Mouse (Mus musculus): ENCODE results near the gene Nfia.

The Nfia gene

GRCm38 (mm10) chr4:98104911-98105702 is 332.6 kb downstream of the Nfia start:
- DNase-seq (ENCODE audit: low read depth), result no peak

DNA sequence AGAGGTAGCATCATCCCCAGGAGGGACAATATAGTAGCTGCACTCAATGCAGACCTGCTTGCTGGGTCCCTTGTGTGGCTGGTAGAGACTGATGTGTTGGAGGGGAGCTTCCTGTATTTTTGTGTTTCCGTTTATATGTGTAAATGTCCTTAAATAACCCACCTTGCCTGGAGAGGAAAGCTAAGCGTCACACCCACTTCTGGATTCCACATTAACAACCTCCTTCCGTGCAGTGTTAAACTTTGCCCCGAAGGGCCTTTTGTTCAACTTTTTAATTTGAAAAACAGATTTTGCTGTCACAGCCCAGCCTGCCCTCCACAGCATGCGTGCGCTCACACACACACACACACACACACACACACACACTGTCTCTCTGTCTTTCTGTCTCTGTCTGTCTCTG is 333.4 kb downstream of the Nfia start:
- no peak for DNase-seq (ENCODE audit: low read depth)

- no peak for DNase-seq (ENCODE audit: low read depth)
Observed at GRCm38 (mm10) chr4:98106445-98107092, 334.0 kb downstream of the Nfia start.

GRCm38 (mm10) chr4:98107093-98107453 is 334.5 kb downstream of the Nfia start:
- DNase-seq (ENCODE audit: low read depth), result no peak

DNA sequence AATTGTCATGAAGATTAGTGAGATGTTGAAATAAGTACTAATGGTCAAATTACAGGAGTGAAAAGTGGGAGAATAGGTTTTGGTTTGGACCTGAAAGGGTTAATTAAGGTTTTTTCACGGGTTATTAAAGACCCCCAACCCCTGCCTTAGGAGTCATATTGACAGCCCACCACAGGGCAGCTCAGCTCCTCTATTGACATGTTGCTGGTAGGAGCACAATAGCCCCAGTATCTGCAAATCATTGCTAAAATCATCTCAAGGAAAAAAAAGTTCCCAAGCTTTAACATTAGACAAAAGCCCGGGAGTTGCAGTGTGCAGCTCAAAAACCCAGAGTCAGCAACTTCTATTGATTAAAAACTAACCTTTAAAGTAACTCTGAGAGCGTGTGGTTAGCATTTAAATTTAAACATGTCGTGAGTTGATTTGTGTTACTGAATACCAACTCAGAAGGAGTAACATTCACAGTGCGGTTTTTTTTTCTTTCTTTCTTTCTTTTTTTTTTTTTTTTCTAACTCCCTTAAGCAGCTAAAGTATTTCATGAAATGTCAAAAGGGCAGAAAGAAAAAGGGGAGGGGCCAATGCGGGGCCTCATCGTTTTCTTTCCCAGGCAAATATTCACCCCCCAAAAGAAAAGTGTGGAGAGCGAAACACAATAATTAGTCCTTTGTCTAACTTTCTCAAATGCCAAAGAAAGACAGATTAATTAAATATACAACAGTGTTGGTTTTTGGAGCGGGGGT is 335.6 kb downstream of the Nfia start:
- no peak for DNase-seq (ENCODE audit: low read depth)

- DNase-seq (ENCODE audit: low read depth), result no peak
Observed at GRCm38 (mm10) chr4:98108676-98109016, 336.1 kb downstream of the Nfia start.

GRCm38 (mm10) chr4:98109064-98109463 is 336.5 kb downstream of the Nfia start:
- DNase-seq (ENCODE audit: low read depth), result no peak

- no peak for DNase-seq (ENCODE audit: low read depth)
Observed at GRCm38 (mm10) chr4:98109911-98110310, 337.4 kb downstream of the Nfia start.

DNA sequence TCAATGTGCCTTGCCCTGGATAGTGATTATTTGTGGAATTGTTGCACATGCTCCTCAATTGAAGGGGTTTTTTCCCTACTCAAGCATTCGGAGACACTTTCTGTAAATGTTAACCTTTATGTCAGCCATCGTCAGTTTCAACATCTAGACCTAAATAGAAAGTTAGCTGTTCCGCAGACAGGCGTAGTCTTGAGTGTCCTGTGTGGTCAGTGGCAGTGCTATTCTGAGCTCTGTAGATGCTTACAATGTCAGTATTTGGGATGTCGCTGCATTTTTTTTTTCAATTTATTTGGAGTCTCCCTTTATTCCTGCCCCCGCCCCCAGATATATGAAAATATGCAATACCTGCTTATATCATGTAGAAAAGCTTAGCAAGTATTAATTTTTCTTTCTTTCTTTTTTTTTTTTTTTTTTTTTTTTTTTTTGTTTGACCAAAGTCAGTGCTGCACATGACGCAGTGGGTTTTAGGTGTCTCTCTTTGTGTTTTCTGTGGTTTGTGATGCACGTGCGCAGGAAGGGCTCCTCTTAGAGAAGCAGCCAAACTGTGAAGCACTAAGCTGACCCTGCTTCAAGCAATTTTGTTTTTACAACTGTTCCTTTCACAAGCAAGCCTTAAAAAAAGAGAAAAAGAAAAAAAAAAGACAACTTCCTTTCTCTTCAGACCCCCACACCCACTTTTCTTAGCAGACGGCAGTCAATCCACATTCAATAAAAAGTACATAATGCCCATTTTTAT is 340.9 kb downstream of the Nfia start:
- no peak for DNase-seq (ENCODE audit: low read depth)

- DNase-seq (ENCODE audit: low read depth), result no peak
Observed at GRCm38 (mm10) chr4:98114966-98115365, 342.4 kb downstream of the Nfia start.

DNA sequence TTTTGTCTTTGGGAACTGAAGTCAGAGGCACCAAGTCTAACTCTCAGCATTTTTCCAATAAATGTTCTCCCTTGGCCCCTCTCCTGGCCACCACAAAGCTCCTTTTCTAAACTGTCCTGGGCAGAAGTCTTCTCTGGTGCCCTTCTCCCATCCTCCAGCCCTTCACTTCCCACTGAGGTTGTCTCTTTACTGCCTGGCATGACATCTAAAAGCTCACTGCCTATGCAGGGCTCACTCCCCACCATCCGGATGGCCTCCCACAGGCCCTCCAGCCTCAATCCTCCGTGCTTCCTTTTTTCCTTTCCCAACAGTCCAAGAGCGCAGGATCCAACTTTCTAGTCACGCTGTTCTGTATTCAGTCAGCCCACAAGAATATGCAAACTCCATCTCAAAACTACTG is 342.9 kb downstream of the Nfia start:
- DNase-seq (ENCODE audit: low read depth), result no peak

- DNase-seq (ENCODE audit: low read depth), result no peak
Observed at GRCm38 (mm10) chr4:98116046-98116445, 343.5 kb downstream of the Nfia start.

DNA sequence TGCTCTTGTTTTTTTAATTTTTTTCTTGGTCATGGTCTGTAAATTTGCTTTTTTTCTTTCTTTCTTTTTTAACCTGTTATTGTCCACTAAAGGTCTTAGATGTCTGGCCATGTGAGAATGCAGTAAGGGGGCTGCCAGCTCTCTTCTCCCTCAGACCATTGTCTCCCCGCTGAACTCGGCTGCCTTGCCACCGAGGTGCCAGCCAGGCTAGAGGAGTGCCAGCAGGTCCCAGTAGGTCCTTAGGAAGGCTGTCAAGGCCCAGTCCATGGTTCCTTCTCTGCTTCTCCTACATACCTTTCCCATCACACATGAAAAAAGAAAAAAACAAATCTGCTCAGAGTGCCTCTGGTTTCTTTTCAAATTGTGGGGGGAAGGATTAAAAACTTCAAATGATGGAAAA is 345.6 kb downstream of the Nfia start:
- no peak for DNase-seq (ENCODE audit: low read depth)

DNA sequence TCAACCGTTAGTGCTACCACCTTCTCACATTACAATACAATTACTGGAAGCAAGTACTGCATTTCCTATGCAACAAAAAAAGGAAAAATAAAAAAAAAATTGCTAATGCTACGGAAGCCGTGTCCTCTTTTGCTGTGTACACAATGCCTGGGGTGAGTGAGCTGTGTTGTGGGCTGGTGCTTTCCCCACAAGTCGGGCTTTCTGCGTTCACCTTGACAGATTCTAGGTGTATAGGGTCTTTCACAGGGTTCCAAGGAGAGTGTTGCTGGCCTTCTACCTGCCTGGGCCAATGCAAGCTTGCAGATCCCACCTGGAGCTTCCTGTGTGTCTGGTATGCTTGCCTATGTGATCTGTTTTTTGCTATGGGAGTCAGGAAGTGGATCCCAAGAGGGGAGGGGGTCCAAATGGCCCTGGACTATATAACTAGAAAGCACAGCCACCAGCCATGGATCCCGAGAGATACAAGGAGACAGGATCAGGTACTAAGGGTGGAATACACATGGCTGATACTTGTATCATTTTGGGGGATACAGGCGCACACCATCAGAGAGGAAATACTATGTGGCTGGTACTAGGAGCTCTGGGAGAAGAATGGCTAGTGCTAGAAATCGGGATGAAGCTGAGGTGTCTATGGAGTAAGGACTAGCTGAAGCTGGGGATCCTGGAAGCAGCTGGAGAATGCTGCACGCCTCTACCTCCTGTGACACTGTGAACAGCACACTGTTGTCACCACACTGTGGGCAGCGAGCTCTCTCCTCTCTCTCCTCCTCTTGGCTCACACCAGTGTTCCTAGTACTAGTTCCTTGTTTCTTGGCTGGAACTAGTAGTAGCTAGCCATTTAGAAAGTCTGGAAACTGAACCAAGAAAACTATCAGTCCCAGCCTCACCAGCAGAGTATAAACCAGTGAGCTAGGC is 346.5 kb downstream of the Nfia start:
- DNase-seq (ENCODE audit: low read depth), result no peak

GRCm38 (mm10) chr4:98119949-98120531 is 347.5 kb downstream of the Nfia start:
- no peak for DNase-seq (ENCODE audit: low read depth)

DNA sequence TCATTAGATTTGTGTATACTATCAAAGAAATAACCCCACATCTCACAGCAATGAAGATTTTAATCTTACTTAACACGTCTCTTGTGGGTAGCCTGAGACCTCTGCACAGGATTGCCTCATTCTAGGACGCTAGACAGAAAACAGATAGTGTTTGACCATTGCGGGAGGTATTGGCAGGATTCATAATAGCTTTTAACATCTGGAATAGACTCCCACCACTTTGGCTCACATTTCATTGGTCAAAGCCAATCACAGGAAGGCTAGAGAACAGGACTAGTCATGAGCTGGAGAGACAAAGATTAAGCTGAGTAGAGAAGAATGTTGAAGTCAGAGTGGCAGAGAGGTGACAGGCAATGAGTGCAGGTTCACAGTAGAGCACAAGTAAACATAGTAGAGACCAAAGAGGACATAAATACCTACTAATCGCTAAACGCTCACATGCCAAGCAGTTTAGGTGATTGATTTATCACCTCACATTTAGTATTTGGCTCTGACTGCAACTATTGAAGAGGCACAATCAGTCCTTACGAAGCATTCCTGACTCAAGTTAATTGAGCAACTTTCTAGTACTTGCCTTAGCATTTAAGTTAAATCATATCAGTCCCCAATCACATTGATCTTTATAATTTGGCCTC is 348.3 kb downstream of the Nfia start:
- DNase-seq (ENCODE audit: low read depth), result no peak

DNA sequence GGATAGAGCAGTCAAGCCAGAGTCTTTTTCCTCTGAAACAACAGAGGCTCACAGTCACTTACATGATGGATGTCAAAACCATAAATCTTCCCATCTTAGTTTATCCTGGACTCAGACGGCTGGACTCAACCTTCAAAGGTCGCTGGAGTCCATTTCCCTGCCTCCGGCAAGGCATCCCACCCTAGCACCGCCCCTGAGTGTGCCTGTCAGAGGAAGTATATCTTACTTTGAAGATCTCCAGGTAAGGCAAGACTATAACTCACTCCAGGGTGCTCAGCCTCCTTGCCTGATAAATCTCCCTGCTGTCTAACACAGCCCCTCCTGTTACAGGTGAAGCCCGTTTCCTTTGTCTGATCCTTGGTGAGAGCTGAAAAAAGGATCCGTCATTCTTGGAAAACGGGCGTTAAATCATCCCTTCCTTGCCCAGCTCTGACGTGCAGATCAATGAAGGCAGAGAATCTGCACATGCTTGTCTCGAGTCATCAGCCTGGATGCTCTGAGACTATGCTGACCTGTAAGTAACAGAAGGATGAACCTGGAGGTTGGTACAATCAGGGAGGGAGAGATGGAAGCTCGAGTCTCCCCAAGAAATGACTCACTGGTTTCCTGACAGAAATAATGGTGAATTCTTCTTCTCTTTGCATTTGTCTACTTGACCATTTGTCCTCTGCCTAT is 353.6 kb downstream of the Nfia start:
- DNase-seq (ENCODE audit: low read depth), result no peak

- no peak for DNase-seq (ENCODE audit: low read depth)
Observed at GRCm38 (mm10) chr4:98130798-98131197, 358.3 kb downstream of the Nfia start.

- no peak for DNase-seq (ENCODE audit: low read depth)
Observed at GRCm38 (mm10) chr4:98134027-98134426, 361.5 kb downstream of the Nfia start.

- DNase-seq (ENCODE audit: low read depth), result no peak
Observed at GRCm38 (mm10) chr4:98136072-98136471, 363.5 kb downstream of the Nfia start.
